Mouse (Mus musculus) cerebellum, adult 2 months (tissue): ENCODE measurements around the gene Nxpe4.

Source experiments
- CTCF ChIP-seq: fragments of 200-500 bp; IDR thresholded peaks from 2 replicates; pipeline ENCODE4 v1.5.1; 2011; ENCODE audit warnings: low read depth, mild to moderate bottlenecking, control low read depth, low read length, moderate library complexity, borderline replicate concordance; ENCODE audit not compliant: insufficient read depth
- POLR2A ChIP-seq: fragments of 200-500 bp; IDR thresholded peaks from 2 replicates; pipeline ENCODE4 v1.6.1; 2011; ENCODE audit warnings: low read length, control low read depth, borderline replicate concordance; ENCODE audit not compliant: insufficient read depth

DNA sequence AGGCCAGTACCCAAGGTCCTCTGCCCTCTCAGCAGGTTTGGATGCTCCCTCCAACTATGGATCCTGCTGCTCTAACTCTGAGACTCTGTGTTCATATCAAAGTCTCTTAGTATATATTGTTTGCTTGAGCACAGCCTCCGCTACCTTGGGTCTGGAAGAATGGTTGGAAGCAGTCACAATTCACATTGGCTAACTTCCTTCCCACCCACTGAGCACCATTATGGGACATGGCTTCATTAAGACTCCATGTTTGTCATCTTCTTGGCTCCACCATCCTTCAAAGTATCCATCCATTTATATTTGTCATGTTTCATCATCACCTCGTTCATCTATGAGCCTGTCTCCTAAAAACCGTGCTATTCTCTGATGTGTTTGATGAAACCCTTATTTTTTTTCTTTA, 68.9 kb downstream of the Nxpe4 start:
- TF ChIP-seq POLR2A = no peak
- TF ChIP-seq CTCF = no peak
